Mouse (Mus musculus) layer of hippocampus, adult 18-20 months (tissue): ENCODE data around the gene Hmgn3. TPM values are rescaled to one million over a fixed set of nuclear protein-coding genes. Genes with fewer than 3 reads are reported as not detected.
"Not testable (repeated sequence)": the region's sequence is repeated elsewhere in the genome, so short reads cannot be mapped to it uniquely, and the experiment has no call there.

Experiments used
- DNase-seq, 2 experiments: peaks; one replicate each; pipeline ENCODE4 v3.0.0; 2022; ENCODE audit warnings: low spot score in 2 of 2
- long read RNA-seq: library from polyadenylated mRNA; stranded (forward); transcript quantifications from one replicate; pipeline ENCODE4 v2.0.0, GENCODE M21; 2021
- total RNA-seq, 2 experiments: library from RNA; stranded (reverse); gene quantifications; 2 replicates each; pipeline ENCODE4 v1.2.3; 2021

Gene Hmgn3
- total RNA-seq: 10 to 100 TPM; 75.6 to 80.6 TPM
- long read RNA-seq, transcript Hmgn3-202 (6 exons, 983 nt): minor isoform, 15 of 90 reads
- long read RNA-seq, transcript Hmgn3-203 (5 exons, 1,391 nt): minor isoform, 22 of 90 reads
- long read RNA-seq, transcript Hmgn3-201 (6 exons, 862 nt): major isoform, 31 of 90 reads
- long read RNA-seq, partial matches to known transcripts: 13 of 90 reads
- long read RNA-seq, other reads (novel, unspliced or antisense): 7 of 90 reads

GRCm38 (mm10) chr9:83146446-83147188, at the start of gene Hmgn3:
TSS of gene Hmgn3 (minus strand) at chr9:83146685.
- peak; percentile 96 to 97 for DNase-seq

DNA sequence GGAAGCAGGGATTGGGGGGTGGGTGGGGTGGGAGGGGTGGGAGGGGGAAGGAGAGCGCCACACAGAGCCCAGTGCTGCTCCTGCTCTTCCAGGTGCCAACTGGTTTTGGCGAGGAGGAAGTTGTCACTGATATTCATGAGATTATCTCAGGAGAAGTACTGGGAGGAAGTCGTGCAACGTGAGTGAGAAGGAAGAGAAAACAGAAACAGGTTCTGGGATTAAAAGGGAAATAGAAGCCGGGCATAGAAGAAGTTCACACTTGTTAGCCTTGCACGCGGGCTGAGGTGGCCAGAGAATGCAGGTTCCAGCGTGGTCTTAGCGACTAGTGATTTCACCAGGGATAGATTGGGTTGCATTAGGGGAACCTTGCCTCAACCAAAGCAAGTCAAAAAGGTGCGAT, 49.3 kb upstream of the Hmgn3 start:
- no peak for DNase-seq

DNA sequence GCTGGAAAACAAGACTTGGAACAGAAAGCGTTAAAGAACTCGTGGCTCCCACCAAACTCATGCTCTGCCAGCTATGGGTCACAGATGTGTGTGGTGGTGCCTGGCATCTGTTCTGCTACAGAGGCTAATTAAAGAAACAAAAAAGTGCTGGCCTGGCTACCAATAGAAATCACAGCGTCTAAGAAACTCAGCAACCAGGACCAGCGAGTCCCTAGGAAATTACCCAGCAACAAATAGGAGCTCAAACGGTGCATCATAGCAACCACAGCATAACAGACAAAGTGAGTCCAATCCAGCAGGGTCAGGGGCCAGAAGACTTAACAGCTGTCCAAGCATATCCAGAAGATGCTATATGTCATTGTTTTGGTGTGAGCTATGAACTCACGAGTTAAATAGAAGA, 48.5 kb upstream of the Hmgn3 start:
- DNase-seq: no peak

- DNase-seq: no peak
These were observed 41.3 kb upstream of the Hmgn3 start for GRCm38 (mm10) chr9:83187752-83188151.

DNA sequence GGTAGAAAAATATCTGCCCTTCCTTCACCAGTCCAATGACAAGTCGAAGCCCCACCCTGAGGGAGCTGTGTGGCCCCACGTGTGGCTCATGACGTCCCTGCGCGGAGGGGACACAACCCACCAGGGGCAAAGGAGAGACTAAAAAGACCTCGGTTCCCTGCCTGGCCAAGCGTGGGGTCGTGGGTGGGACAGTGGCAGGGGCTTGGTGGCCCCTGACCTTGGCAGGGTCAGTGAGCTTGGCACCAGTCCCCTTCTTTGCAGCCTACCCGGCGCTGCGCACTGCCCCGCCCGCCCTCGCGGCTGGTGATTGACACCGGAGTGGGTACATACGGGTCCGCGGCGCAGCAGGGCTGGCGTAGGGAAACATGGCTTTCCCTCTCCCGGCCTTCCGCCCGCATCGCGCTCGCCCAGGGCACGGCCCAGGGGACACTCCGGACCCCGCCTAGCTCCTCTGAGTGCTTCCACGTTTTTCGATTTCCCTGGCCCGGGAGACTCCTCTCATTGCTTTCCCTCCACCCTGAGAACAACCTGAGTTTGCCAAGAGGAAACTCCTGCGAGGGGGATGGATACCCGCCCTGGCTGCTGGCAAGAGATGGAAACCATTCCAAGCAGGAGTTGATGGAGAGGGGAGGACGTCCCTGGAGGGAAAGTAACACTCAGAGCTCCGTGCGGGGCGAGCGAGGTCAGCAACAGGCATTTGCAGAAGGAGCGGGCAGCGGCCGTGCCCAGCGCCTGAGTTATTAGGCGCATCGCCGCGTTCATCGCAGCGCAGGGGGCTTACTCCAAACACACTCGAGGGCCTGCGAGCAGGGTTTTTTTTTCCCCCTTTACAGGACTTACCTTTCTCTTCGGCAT, 667 bp downstream of the Hmgn3 start:
- DNase-seq: peak; percentile 79 to 84

DNA sequence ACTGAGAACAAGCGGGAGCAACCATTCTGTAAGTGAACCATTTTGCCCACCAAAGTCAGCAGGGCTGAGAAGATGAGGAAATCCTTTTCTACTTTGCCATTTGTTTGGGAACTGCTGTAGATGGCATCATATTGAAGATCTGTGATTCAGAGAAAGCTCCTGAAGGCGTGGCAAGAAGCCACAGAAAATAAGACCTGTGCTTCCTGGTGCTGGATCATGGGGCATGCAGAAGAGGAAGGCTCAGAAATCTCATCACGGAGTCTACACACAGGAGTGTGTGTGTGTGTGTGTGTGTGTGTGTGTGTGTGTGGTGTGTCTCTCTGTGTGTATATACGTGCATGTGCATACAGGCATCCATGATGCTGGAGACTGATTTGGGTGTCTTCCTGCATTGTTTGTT, 16.7 kb downstream of the Hmgn3 start:
- no peak for DNase-seq

DNA sequence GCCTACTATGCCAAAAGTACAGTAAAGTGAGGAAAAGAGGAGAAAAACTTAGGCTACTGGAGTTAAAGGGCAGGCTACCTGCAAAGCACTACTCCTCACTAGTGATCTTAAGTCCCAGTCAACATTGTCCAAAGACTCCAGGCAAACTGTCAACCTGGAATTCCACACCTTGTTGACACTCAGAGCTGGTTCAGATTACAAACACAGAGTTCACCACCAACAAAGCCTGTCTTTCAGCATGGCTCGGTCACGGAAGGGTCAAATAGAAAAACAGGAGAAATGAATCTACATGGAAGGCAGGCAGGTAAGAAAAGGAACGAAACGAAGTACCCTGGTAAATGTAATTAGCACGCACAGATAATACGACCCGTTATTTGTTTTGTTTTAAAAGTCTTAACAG, 18.6 kb downstream of the Hmgn3 start:
- DNase-seq: no peak

GRCm38 (mm10) chr9:83126482-83126881, 20.0 kb downstream of the Hmgn3 start:
- DNase-seq: not testable (repeated sequence)

GRCm38 (mm10) chr9:83119211-83119610, 27.3 kb downstream of the Hmgn3 start:
- no peak for DNase-seq

DNA sequence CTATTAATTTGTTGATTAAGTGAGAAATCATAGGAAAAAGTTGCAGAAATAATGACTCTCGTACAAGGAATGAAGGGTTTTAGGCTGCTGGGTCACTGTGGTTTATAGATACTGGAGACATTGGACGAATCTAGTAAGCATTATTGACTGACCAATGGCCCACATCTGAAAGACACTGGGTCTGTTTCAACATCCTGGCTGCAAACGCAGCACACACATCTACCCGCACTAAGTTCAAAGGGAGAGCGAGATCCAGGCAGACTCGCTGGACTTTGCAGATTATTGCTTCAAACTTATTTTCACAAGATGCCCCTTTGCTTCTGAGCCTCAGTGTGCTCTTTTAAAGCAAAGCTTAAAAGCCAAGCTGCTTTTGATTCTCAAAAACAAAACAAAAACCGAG, 29.0 kb downstream of the Hmgn3 start:
- DNase-seq: no peak

- no peak for DNase-seq
These were observed 29.6 kb downstream of the Hmgn3 start for GRCm38 (mm10) chr9:83116774-83117474.

- no peak for DNase-seq
These were observed 30.8 kb downstream of the Hmgn3 start for GRCm38 (mm10) chr9:83115676-83116075.

DNA sequence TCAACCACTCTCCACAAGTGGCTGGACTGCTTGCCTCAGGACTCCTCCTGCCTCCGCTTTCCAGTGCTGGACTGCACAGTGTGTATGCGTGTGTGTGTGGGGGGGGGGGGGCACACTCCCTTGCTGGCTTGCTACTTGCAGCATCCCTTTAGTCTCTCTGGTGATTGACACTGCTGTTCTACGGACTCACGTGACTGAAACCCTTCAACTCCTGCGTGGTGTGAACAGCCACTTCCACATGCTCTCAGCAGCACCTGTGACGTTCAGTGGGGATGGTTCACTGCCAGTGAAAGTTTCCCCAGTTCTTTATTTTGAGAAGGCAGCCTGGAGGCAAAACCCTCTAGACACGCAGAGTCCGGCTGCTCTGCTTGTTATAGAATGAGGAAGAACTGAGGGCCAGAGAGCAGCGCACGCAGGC, 32.7 kb downstream of the Hmgn3 start:
- DNase-seq: no peak

DNA sequence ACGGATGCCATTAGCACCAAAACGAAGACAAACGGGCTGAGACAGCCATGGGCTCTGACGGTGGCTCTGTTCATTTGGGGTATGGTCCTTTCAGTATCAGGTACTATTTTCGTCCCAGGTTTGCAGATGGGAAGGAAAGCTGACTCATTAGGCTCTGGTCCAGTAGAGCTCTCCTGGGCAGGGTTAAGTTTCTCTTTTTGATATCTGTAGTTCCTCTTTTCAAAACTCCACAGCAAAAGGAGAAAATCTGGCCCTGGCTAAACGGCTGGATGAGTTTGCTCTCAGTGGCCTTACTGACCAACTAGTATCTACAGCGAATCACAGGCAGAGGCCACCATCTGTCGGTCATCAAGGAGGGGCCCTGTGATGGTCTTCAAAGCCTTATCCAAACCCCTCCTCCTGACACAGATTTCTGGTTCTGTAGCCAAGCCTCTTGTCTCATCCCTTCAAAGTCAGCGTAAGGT, 34.1 kb downstream of the Hmgn3 start:
- no peak for DNase-seq

- no peak for DNase-seq
These were observed 34.7 kb downstream of the Hmgn3 start for GRCm38 (mm10) chr9:83111789-83112188.

GRCm38 (mm10) chr9:83111117-83111686, 35.3 kb downstream of the Hmgn3 start:
- DNase-seq: no peak

- DNase-seq: no peak
These were observed 35.9 kb downstream of the Hmgn3 start for GRCm38 (mm10) chr9:83110406-83111116.

- DNase-seq: no peak
These were observed 36.8 kb downstream of the Hmgn3 start for GRCm38 (mm10) chr9:83109705-83110104.

DNA sequence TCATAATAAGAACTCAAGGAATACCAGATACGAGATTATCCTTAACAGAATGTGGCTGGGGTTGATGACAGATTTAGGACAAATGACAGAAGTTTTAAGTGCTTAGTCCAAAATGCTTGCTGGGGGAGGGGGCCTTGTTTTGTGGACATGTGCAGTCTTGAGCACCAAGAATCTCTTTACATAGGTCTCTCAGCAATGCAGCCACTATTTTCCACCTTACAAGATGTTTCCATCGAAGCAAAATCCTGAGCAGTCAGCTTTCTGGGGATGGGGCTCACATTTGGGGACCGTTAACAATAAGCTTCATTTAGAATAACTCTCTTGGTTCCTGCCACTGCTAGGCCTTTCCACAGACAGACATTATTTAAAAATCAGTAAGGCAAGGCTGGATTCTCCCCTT, 37.7 kb downstream of the Hmgn3 start:
- no peak for DNase-seq

DNA sequence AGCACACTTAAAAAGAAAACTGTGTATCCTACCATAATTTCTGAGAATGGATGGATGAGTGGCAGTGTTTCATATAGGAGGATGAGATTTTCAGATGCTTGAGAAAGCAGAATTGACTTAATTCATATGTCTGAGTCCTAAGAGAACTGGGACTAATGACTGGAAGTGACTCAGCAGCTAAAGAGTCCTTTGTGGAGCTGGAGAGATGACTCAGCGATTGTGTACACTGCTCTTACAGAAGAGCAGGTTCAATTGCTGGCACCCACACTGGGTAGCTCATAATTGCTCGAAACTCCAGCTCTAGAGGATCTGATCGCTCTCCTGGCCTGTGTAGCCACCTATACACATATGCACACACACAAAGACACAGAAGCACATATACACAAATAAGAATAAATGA, 42.7 kb downstream of the Hmgn3 start:
- DNase-seq: no peak
